Mouse (Mus musculus) cerebellum, adult 11 months (tissue): ENCODE data around the gene Tnf.

Source experiments
- DNase-seq: peaks from one replicate; pipeline ENCODE4 v3.0.0; 2022

The Tnf gene

GRCm38 (mm10) chr17:35168541-35169207, 33.1 kb downstream of the Tnf start:
- DNase-seq: no peak

GRCm38 (mm10) chr17:35167794-35168193, 34.0 kb downstream of the Tnf start:
- no peak for DNase-seq

- peak; percentile 60 for DNase-seq
These were observed 35.3 kb downstream of the Tnf start for GRCm38 (mm10) chr17:35166352-35167035.

- no peak for DNase-seq
These were observed 36.2 kb downstream of the Tnf start for GRCm38 (mm10) chr17:35165451-35166155.

GRCm38 (mm10) chr17:35164568-35165450, 37.0 kb downstream of the Tnf start, which contains the start of gene Prrc2a:
TSS of gene Prrc2a (minus strand) at chr17:35164897.
- peak; percentile 99 for DNase-seq

- peak; percentile 50 for DNase-seq
These were observed 37.6 kb downstream of the Tnf start for GRCm38 (mm10) chr17:35164218-35164567.

GRCm38 (mm10) chr17:35163326-35164081, 38.3 kb downstream of the Tnf start:
- no peak for DNase-seq

GRCm38 (mm10) chr17:35162730-35163129, 39.1 kb downstream of the Tnf start:
- DNase-seq: no peak

GRCm38 (mm10) chr17:35162121-35162520, 39.7 kb downstream of the Tnf start:
- DNase-seq: no peak

GRCm38 (mm10) chr17:35161421-35161820, 40.4 kb downstream of the Tnf start:
- no peak for DNase-seq

- no peak for DNase-seq
These were observed 42.2 kb downstream of the Tnf start for GRCm38 (mm10) chr17:35159638-35160037.

- no peak for DNase-seq
These were observed 42.8 kb downstream of the Tnf start for GRCm38 (mm10) chr17:35158850-35159593.

- DNase-seq: no peak
These were observed 44.1 kb downstream of the Tnf start for GRCm38 (mm10) chr17:35157661-35158175.

- no peak for DNase-seq
These were observed 44.6 kb downstream of the Tnf start for GRCm38 (mm10) chr17:35157254-35157653.

GRCm38 (mm10) chr17:35156461-35157200, 45.2 kb downstream of the Tnf start:
- no peak for DNase-seq

- no peak for DNase-seq
These were observed 46.4 kb downstream of the Tnf start for GRCm38 (mm10) chr17:35155451-35155850.

- DNase-seq: no peak
These were observed 47.2 kb downstream of the Tnf start for GRCm38 (mm10) chr17:35154616-35155015.

GRCm38 (mm10) chr17:35153931-35154330, 47.9 kb downstream of the Tnf start:
- DNase-seq: no peak

- no peak for DNase-seq
These were observed 48.7 kb downstream of the Tnf start for GRCm38 (mm10) chr17:35153077-35153476.

GRCm38 (mm10) chr17:35152121-35152520, 49.7 kb downstream of the Tnf start:
- no peak for DNase-seq
